Mouse (Mus musculus): ENCODE results near the gene Lnx1.

DNA sequence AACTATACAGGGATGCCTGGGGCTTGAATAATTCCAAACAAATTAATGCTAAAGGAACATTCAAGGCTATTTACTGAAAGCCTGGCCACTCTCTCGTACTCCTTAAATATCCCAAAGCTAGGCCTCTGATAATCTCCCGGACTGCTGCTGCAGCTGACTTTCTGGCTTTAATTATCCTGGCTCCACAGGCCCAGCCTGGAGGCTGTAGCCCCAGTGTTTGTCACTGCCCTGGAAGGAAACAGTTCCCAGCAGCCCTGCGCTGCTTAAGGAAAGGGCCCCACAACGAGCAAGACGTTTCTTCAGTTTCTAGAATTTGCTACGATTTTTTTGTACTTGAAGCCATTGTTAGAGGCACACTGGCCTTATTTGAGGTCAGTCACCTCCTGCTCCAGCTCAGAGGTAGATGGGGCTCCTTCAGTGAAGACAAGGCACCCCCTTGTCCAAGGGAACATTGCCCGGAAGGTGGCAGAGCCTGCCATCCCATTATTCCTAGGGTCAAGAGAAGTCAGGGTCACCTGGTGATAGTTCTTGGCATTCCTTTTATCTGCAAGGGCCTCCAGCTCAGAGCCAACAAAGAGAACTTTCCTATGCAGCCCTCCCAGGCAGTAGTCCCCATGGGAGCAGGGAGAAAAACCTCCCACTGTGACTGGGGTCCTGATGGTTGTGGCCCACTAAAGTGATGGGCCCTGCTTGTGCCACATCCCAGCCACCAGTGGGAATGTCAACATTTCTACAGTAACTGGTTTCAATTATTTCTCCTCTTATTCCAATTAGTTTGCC is 80.8 kb downstream of the Lnx1 start:
- TF ChIP-seq CTCF (conservative IDR thresholded peaks at IDR 0.05; ENCODE audit: insufficient read depth, insufficient read length, low read depth, low read length) (no peak), POLR2A (IDR thresholded peaks at IDR 0.05; ENCODE audit: low read depth, low read length) (no peak)

Data from kidney, adult 2 months (tissue).